Mouse (Mus musculus): ENCODE data around the gene Olfr120.
"Not testable (repeated sequence)": the region's sequence is repeated elsewhere in the genome, so short reads cannot be mapped to it uniquely, and the experiment has no call there.

Olfr120 gene

GRCm38 (mm10) chr17:37721508-37721907, at the start of gene Olfr120:
TSS of gene Olfr120 (plus strand) at chr17:37721808.
- no peak for DNase-seq (ENCODE audit: low spot score)

- DNase-seq (ENCODE audit: low spot score), result not testable (repeated sequence)
These were observed 25.3 kb upstream of the Olfr120 start, which contains the start of gene Olfr119 for GRCm38 (mm10) chr17:37696264-37696663. TSS of gene Olfr119 (plus strand) at chr17:37696564.

GRCm38 (mm10) chr17:37738070-37738469, 16.5 kb downstream of the Olfr120 start:
- DNase-seq (ENCODE audit: low spot score), result no peak

GRCm38 (mm10) chr17:37768307-37768706, 46.7 kb downstream of the Olfr120 start, which contains the start of gene Olfr122:
TSS of gene Olfr122 (plus strand) at chr17:37768607.
- no peak for DNase-seq (ENCODE audit: low spot score)

Data from urinary bladder, postnatal 10 days (tissue).